Mouse (Mus musculus) central nervous system, embryonic 11.5 days (tissue): ENCODE measurements around the gene Cacfd1. TPM values are rescaled to one million over a fixed set of nuclear protein-coding genes. Genes with fewer than 3 reads are reported as not detected.

Source experiments
- polyA plus RNA-seq: library from polyadenylated mRNA; depleted of rRNA; stranded (reverse); fragments of >200 nt; gene quantifications from 2 replicates; pipeline ENCODE4 v1.2.3, GENCODE M21; 2012; rRNA removed

Cacfd1 gene
- 90.2 and 91.9 TPM in 2 replicates for polyA plus RNA-seq

DNA sequence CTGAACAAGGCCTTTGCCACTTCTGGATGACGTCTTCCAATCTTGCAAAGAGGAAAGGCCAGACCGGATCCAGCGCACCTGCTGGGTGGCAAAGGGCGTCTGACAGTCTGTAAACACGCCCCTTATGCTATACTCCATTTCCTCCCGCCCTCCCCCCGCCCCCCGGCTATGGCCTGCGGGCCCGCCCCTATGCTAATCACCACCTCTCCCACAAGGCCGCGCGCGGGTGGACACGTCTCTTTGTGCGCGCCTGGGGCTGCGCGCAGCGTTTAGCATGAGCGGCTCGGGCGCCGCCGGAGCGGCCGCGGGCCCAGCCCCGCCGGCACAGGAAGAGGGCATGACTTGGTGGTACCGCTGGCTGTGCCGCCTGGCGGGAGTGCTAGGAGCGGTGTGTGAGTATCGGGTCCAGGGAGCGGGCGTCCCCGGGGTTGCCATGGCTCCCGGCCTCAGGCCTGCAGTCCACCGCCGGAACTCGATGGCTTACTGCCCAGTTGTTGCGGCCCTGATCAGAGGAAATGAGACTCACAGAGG is at the start of gene Cacfd1:
Gene Cacfd1 (plus strand): TSS at position 213 of the 531 bp plus-strand sequence.

DNA sequence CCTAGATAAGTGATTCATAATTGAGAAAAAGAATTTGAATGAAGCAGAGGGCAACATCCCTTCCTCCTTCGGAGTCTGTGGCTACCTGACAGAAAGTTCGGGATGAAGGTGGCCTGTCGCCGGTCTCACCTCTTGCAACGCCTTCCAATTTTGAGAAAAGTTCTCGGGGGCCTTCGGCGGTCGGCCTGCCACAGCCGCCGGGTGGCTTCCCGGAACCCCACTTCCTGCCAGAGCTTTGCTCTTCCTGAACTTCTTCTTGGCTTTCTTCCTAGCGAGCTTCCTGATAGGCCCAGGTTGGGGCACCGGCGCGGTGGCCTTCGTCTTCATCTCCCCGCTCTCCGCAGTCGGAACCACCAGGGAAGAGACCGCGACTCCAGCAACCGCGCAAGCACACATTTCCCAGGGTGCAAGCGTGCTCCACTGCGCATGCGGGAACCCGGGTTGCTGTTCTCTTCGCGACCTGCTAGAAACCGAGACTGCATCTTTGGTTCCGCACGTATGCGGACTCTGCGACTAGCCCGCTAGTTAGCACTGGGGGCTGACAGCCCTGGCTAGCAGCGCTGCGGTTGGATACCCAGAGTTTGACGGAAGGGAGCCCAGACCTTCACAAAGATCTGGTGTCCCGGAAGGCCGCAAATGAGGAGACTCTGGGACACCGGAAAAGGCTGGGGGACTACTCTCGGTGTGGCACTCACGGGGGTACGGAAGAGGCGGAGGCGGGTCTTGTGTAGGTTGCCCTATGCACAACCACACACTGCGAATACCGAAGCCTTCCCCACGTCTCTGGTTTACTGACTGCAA is 45.6 kb upstream of the Cacfd1 start, which contains the start of gene Rexo4:
Gene Rexo4 (minus strand): TSS at position 464 of the 801 bp plus-strand sequence.

GRCm38 (mm10) chr2:26973116-26973515 is 36.6 kb upstream of the Cacfd1 start, which contains the start of gene Adamts13:
Adamts13 (plus strand) TSS chr2:26973416.

GRCm38 (mm10) chr2:27027618-27028436 is 18.1 kb downstream of the Cacfd1 start, which contains the start of gene Slc2a6:
Slc2a6 (minus strand) TSS chr2:27027998.

Other genes with a start within 250 kb of the Cacfd1 start
- gene Abo, start 144.9 kb upstream of the Cacfd1 start, polyA plus RNA-seq, result not detected in 2 replicates
- gene Surf6, start 107.0 kb upstream of the Cacfd1 start, polyA plus RNA-seq, result 28.5 and 35.8 TPM in 2 replicates
- gene Med22, start 99.2 kb upstream of the Cacfd1 start, polyA plus RNA-seq, result 64.0 and 77.5 TPM in 2 replicates
- gene Rpl7a, start 99.2 kb upstream of the Cacfd1 start, polyA plus RNA-seq, result 2,350 and 2,645 TPM in 2 replicates
- gene Surf2, start 93.6 kb upstream of the Cacfd1 start, polyA plus RNA-seq, result 46.3 and 50.5 TPM in 2 replicates
- gene Surf1, start 93.4 kb upstream of the Cacfd1 start, polyA plus RNA-seq, result 48.7 and 54.6 TPM in 2 replicates
- 65.9 and 113 TPM in 2 replicates for gene Surf4, start 76.0 kb upstream of the Cacfd1 start, polyA plus RNA-seq
- gene Stkld1, start 75.9 kb upstream of the Cacfd1 start, polyA plus RNA-seq, result 0.02 and 0.06 TPM in 2 replicates
- gene Rexo4, start 45.5 kb upstream of the Cacfd1 start, polyA plus RNA-seq, result 65.9 and 68.0 TPM in 2 replicates
- 0.09 and 0.11 TPM in 2 replicates for gene Adamts13, start 36.5 kb upstream of the Cacfd1 start, polyA plus RNA-seq
- gene Slc2a6, start 18.1 kb downstream of the Cacfd1 start, polyA plus RNA-seq, result 2.2 and 2.4 TPM in 2 replicates
- 0.05 and 7.6 TPM in 2 replicates for gene Mymk, start 62.3 kb downstream of the Cacfd1 start, polyA plus RNA-seq
- 7.3 and 8.3 TPM in 2 replicates for gene Adamtsl2, start 69.5 kb downstream of the Cacfd1 start, polyA plus RNA-seq
- 0.18 and 0.63 TPM in 2 replicates for gene Fam163b, start 132.6 kb downstream of the Cacfd1 start, polyA plus RNA-seq
- gene Dbh, start 155.3 kb downstream of the Cacfd1 start, polyA plus RNA-seq, result 0.61 and 3.2 TPM in 2 replicates
- 7.4 and 7.9 TPM in 2 replicates for gene Sardh, start 238.4 kb downstream of the Cacfd1 start, polyA plus RNA-seq